Mouse (Mus musculus) thymus, adult 2 months (tissue): ENCODE results near the gene Pgap3. TPM values are rescaled to one million over a fixed set of nuclear protein-coding genes. Genes with fewer than 3 reads are reported as not detected.

Experiments
- DNase-seq: peaks from one replicate; pipeline ENCODE4 v3.0.0; 2021
- H3K27ac ChIP-seq: fragments of 200-500 bp; 2 replicates; pipeline ENCODE4 v1.5.1; 2012; ENCODE audit warnings: low read length, control low read depth; ENCODE audit not compliant: control insufficient read depth, insufficient read depth
- H3K27me3 ChIP-seq: fragments of 200-500 bp; 2 replicates; pipeline ENCODE4 v1.6.1; 2012; ENCODE audit warnings: mild to moderate bottlenecking, low read length, moderate library complexity, mixed read lengths; ENCODE audit not compliant: control insufficient read depth, insufficient read depth
- H3K36me3 ChIP-seq: fragments of 200-500 bp; 2 replicates; pipeline ENCODE4 v1.6.1; 2012; ENCODE audit warnings: mild to moderate bottlenecking, low read length, moderate library complexity; ENCODE audit not compliant: control insufficient read depth, insufficient read depth
- H3K4me1 ChIP-seq: fragments of 200-500 bp; replicated peaks from 2 replicates; pipeline ENCODE4 v1.6.1; 2012; ENCODE audit warnings: low read length; ENCODE audit not compliant: control insufficient read depth, insufficient read depth
- H3K4me3 ChIP-seq: fragments of 200-500 bp; 2 replicates; pipeline ENCODE4 v1.5.1; 2012; ENCODE audit warnings: mild to moderate bottlenecking, low read length, control low read depth, moderate library complexity; ENCODE audit not compliant: control insufficient read depth, insufficient read depth
- CTCF ChIP-seq: fragments of 200-500 bp; IDR thresholded peaks from 2 replicates; pipeline ENCODE4 v1.5.1; 2012; ENCODE audit warnings: mild to moderate bottlenecking, control low read depth, low read length, moderate library complexity, borderline replicate concordance; ENCODE audit not compliant: control insufficient read depth, poor library complexity, insufficient read depth; ENCODE audit errors: extremely low read depth
- POLR2A ChIP-seq: fragments of 200-500 bp; IDR thresholded peaks from 2 replicates; pipeline ENCODE4 v1.6.1; 2012; ENCODE audit warnings: mild to moderate bottlenecking, low read length, control low read depth, moderate library complexity; ENCODE audit not compliant: control insufficient read depth, poor library complexity, insufficient read depth; ENCODE audit errors: extremely low read depth
- WGBS: fragments of 180-500 bp; shearing (Covaris S2); methylation state at CpG from one replicate; pipeline ENCODE4 v1.1.7; 2018; 5-methylcytosine and 5-hydroxymethylcytosine counted together
- polyA plus RNA-seq: library from polyadenylated mRNA; depleted of rRNA; stranded (reverse); fragments of >200 nt; gene quantifications from 2 replicates; pipeline ENCODE4 v1.2.3, GENCODE M21; 2012

Gene Pgap3
- polyA plus RNA-seq, 1 experiment = 51.8 TPM

GRCm38 (mm10) chr11:98364410-98364809 lies 35.9 kb downstream of the Pgap3 start:
- no peaks in the 10 kb centered on the region for H3K27me3 ChIP-seq
- TF ChIP-seq POLR2A (no peak), CTCF (no peak)
- no peak overlapping the region for H3K27ac ChIP-seq
- H3K4me3 ChIP-seq = no peak overlapping the region
- no peak for DNase-seq
- H3K36me3 ChIP-seq = no peaks in the 10 kb centered on the region
- H3K4me1 ChIP-seq = peaks cover 50% of the 10 kb centered on the region
- 76% methylated on average over 5 of the region's 5 CpGs for WGBS

- Histone ChIP-seq H3K36me3 (no peaks in the 10 kb centered on the region), H3K4me1 (peaks cover 54% of the 10 kb centered on the region), H3K27ac (no peak overlapping the region), H3K4me3 (no peak overlapping the region), H3K27me3 (no peaks in the 10 kb centered on the region)
- TF ChIP-seq CTCF = no peak
- TF ChIP-seq POLR2A = no peak
- no peak for DNase-seq
- 79% methylated on average over 5 of the region's 5 CpGs for WGBS
These were observed 36.5 kb downstream of the Pgap3 start for GRCm38 (mm10) chr11:98363817-98364216.

- 64% methylated on average over 9 of the region's 9 CpGs for WGBS
- H3K4me1 ChIP-seq = peaks cover 50% of the 10 kb centered on the region
- TF ChIP-seq CTCF = no peak
- no peak for TF ChIP-seq POLR2A
- no peaks in the 10 kb centered on the region for H3K36me3 ChIP-seq
- no peaks in the 10 kb centered on the region for H3K27me3 ChIP-seq
- no peak overlapping the region for H3K4me3 ChIP-seq
- H3K27ac ChIP-seq = no peak overlapping the region
- DNase-seq = no peak
These were observed 39.3 kb downstream of the Pgap3 start for GRCm38 (mm10) chr11:98360866-98361521.

GRCm38 (mm10) chr11:98358161-98359083 lies 41.9 kb downstream of the Pgap3 start, which contains the start of gene Stard3:
Stard3 (plus strand) TSS chr11:98358368.
- TF ChIP-seq POLR2A (peak; percentile 77), CTCF (no peak)
- H3K36me3 ChIP-seq = no peaks in the 10 kb centered on the region
- peak within 1 kb of the TSS; percentile 70 for H3K4me3 ChIP-seq
- peak; percentile 91 for DNase-seq
- peaks cover 46% of the 10 kb centered on the region for H3K4me1 ChIP-seq
- WGBS = under 1% methylated on average over 60 of the region's 60 CpGs
- H3K27me3 ChIP-seq = no peaks in the 10 kb centered on the region
- peak within 1 kb of the TSS; percentile 76 for H3K27ac ChIP-seq

GRCm38 (mm10) chr11:98357396-98358160 lies 42.7 kb downstream of the Pgap3 start:
- Histone ChIP-seq H3K27me3 (no peaks in the 10 kb centered on the region), H3K4me3 (peak overlapping the region; percentile 46), H3K36me3 (no peaks in the 10 kb centered on the region), H3K4me1 (peaks cover 42% of the 10 kb centered on the region), H3K27ac (peak overlapping the region; percentile 76)
- DNase-seq = no peak
- WGBS = 20% methylated on average over 13 of the region's 13 CpGs
- TF ChIP-seq POLR2A = no peak
- no peak for TF ChIP-seq CTCF
